Mouse (Mus musculus) G1E (cell line): ENCODE data around the gene 4930415O20Rik.

Source experiments
- CTCF ChIP-seq: IDR thresholded peaks from 2 replicates; pipeline ENCODE4 v1.5.1; 2012; ENCODE audit warnings: low read depth, low read length, inconsistent platforms, mixed read lengths
- GATA1 ChIP-seq: IDR thresholded peaks from 2 replicates; pipeline ENCODE4 v1.6.1; 2012; ENCODE audit warnings: borderline replicate concordance, low read length, inconsistent platforms, mixed read lengths
- TAL1 ChIP-seq: conservative IDR thresholded peaks from 2 replicates; pipeline ENCODE4 v1.6.1; 2012; ENCODE audit warnings: low read depth, low read length, inconsistent platforms, mixed read lengths

GRCm38 (mm10) chr15:98567278-98568134 is 3.3 kb upstream of the 4930415O20Rik start:
- TF ChIP-seq TAL1 (no peak), CTCF (no peak), GATA1 (no peak)
